Mouse (Mus musculus) kidney, adult 2 months (tissue): ENCODE data around the gene Hus1.

Source experiments
- CTCF ChIP-seq: fragments of 200-500 bp; conservative IDR thresholded peaks from 2 replicates; pipeline ENCODE4 v1.5.1; 2011; ENCODE audit warnings: low read depth, mild to moderate bottlenecking, control low read depth, low read length, moderate library complexity, mixed read lengths; ENCODE audit not compliant: insufficient read depth, insufficient read length
- POLR2A ChIP-seq: fragments of 200-500 bp; IDR thresholded peaks from one replicate; pipeline ENCODE4 v1.6.1; 2011; ENCODE audit warnings: low read depth, low read length, control low read depth

- TF ChIP-seq CTCF: no peak
- TF ChIP-seq POLR2A: no peak
These were observed 45.9 kb upstream of the Hus1 start for GRCm38 (mm10) chr11:9056937-9057336.
